Mouse (Mus musculus) monocyte, adult 59 days (primary cell): ENCODE measurements around the gene Pp2d1. TPM values are rescaled to one million over a fixed set of nuclear protein-coding genes. Genes with fewer than 3 reads are reported as not detected.

ENCODE experiments used
- total RNA-seq, 2 experiments: library from RNA; stranded (reverse); gene quantifications; one replicate each; pipeline ENCODE4 v1.2.4; 2023

Gene Pp2d1
- not detected for total RNA-seq

GRCm38 (mm10) chr17:53539351-53539750 is at the start of gene Pp2d1:
TSS of gene Pp2d1 (minus strand) at chr17:53539451.

DNA sequence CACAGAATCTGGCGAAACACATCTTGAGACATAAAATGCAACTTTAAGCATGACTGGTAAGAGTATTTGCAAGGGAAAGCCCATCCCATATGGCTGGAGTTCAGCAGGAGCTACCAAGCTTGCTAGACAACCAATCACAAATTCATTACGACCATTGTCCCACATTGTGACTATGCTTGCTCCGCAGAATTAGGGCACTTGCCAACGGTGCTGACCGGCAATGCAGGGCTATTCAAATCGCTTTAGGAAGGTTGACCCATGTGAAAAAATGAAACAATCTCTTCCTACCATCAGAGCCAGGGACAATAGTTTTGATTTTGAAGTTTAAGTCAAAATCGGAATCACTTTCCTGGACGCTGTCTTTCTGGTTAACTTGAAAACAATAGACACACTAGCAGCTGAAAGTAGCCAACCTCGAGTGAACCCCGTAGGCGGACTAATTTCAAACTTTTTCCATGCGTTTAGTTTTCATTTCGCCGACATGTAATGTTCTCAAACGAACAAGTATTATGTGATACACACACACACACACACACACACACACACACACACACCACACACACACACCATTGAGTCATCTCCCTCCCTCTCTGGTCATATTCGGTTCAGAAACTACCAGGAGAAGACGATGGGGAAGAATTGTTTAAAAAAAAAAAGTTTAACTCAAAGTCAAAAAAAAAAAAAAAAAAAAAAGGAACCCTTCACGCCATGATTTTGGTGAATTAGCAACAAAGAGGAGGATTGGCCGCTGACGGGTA is 27.1 kb upstream of the Pp2d1 start, which contains the start of gene Kat2b:
TSS of gene Kat2b (plus strand) at position 701 of the 758 bp plus-strand sequence.

GRCm38 (mm10) chr17:53478858-53479603 is 60.2 kb downstream of the Pp2d1 start, which contains the start of gene Rab5a:
TSS of gene Rab5a (plus strand) at chr17:53479234.

GRCm38 (mm10) chr17:53462603-53463495 is 76.4 kb downstream of the Pp2d1 start, which contains the start of gene Efhb:
TSS of gene Efhb (minus strand) at chr17:53463321.

Other genes with a start within 250 kb of the Pp2d1 start
- under 1 TPM; 0.13 to 0.33 TPM for gene Efhb, start 76.1 kb downstream of the Pp2d1 start, total RNA-seq
- gene Rab5a, start 60.2 kb downstream of the Pp2d1 start, total RNA-seq, result 100 to 1,000 TPM in 1 of 2 experiments, 10 to 100 TPM in 1; 97.1 to 102 TPM
- gene Kat2b, start 27.4 kb upstream of the Pp2d1 start, total RNA-seq, result 10 to 100 TPM; 57.5 to 63.1 TPM
- under 1 TPM; 0.18 to 0.21 TPM for gene Sgo1, start 149.9 kb upstream of the Pp2d1 start, total RNA-seq